Mouse (Mus musculus) spleen, embryonic (tissue): ENCODE results near the gene Unc119b.
"Not testable (repeated sequence)": the region's sequence is repeated elsewhere in the genome, so short reads cannot be mapped to it uniquely, and the experiment has no call there.

Source experiments
- CTCF ChIA-PET: fragments of 350-600 bp; sonication (Branson Sonifier 250); formaldehyde crosslinking; loops from one replicate; lab custom pipeline; 2022; lab: Charles Lee

The Unc119b gene

DNA sequence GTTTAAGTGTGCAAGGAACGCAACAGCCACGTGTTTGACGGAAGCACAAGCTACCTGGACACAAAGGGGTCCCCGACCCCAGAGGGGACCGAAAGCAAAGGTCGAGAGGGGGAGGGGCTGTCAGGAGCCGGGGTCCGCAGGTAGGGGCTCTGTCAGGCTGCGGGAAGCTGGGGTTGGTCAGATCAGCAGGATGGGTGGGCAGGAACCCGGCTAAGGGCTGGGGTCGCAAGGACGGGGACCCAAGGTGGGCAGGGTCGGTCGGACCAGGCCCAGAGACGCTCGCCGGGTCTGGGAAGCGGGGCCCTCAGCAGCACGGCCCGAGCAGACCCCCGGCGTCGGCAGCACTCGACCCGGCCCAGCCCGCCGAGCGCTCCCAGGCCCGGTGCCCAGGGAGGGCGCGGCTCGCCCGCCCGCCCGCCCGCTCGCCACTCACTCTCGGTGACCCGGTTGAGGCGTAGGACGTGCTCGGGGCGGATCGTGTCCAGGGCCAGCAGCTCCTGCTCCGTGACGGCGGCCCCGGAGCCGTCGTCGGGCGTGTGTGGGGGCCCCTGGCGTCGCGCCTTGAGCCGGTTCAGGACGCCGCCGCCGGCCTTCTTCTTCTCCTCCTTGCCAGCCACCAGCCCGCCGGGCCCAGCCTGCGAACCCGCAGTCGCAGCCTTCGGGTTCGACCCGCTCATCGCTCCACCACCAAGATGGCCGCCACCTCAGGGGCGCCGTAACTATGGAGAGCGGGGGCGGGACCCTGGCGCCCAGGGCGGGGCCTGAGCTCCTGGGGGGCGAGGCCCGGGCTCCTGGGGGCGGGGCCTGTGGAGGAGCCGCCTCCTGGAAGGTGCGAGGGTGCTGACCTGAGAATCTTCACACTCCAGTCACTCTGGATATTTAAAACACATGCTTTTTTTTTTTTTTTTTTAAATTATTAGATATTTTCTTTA, at the start of gene Unc119b:
Unc119b (minus strand) TSS at position 742 of the 932 bp plus-strand sequence.
- CTCF ChIA-PET, result interaction anchor here (0.6 kb wide), 1 partner anchor 265 kb away, joined by 6 read pairs; no protein-coding TSS in a partner anchor

DNA sequence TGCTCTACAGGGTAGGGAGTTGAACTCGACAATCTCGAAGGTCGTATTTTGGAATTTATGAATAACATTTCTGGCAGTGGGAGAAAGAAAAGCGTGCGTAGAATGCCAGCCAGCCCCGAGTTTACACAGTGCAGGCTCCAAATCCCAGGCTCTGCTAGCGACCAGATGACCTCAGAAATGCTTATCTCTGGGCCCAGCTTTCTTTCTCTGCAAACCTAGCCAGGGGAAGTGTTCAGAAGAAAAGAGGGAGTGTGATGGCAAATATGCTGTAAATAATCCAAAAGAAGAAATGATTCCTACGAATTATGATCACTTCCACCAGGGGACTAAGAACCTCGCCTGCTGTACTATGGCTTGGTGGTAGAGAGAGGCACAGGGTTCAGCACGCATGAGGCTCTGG, 48.7 kb upstream of the Unc119b start:
- CTCF ChIA-PET, result interaction anchor here (0.6 kb wide), 1 partner anchor 62 kb away, joined by 3 read pairs; no protein-coding TSS in a partner anchor

DNA sequence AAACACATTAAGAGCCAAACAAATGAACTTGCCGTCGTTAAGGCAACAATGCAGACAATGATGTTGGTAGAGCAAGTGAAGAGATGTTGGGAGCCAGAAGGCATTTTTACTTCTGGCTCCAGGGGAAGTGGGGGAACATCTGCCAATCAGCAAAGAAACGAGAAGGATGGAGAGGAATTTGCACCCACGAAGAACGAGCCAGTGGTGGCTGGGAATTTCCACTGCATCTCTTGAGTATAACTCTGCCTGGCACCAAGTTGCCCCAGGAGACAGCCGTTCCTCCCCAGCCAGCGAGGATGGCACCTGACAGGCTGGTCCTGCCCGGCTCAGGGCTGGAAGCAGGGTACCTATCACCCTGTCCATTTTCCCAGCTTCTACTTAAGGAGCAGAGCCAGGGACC, 48.1 kb upstream of the Unc119b start:
- CTCF ChIA-PET, result no interaction called here

DNA sequence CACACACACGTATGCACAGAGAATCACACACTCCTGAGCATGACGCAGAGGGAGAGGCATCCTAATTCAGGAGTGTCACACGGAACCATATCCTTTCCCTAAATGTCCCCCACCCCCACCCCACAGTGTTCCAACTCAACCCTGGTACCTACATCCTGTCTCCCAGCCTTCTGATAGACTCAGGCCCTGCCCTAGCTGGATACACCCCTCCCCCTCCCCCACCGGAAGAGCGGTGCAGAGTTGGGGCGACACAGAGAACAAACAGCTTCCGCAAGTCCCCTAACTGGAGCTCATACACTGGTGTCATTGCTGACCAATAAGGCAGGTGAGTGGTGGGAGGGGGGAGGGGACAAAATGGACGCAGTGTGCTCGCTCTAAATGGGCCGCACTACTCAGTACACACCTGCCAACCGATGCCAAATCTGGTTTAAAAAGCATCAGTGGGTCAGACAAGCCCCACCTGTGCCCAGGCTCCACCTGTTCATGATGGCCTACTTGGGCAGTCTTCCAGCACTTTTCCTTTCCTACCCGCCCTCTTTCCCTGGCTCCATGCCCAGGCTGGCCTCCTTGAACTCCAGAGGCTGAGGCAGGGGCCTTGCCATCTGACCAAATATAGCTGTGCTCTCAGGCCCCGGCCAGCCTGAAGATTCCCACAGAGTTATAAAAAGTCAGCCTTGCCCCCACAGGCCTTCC, 46.6 kb upstream of the Unc119b start:
- CTCF ChIA-PET, result no interaction called here

DNA sequence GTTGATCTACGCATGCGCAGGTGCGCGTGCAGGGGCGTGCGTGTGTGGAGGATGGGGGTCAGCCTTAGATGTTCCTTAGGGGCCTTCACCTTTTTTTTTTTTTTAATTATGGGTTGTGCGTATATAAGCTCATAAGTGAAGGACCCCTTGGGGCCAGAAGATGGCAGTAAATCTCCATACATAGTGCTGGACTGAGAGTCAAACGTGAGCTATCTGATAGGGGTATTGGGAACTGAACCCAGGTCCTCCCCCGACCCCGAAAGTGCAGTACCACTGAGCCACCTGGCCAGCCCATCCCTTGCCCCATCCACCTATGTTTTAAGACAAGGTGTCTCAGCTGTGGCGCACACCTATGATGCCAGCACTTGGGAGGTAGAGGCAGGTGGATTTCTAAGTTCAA, 44.8 kb upstream of the Unc119b start:
- CTCF ChIA-PET, result no interaction called here

DNA sequence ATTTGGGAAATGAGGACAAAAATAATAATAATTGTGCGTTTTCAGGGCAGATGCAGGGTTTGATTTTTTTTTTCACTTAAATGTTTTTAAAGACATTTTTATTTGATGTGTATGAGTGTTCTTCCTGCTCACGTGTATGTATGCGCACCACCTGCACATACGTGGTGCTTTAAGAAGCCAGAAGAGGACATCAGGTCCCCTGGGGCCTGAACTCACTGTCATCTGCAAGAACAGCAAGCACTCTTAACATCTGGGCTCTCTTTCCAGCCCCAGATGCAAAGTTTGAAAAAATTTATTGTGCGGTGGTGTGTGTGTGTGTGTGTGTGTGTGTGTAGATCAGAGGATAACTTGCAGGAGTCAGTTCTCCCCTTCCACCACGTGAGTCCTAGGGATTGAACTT, 43.1 kb upstream of the Unc119b start:
- CTCF ChIA-PET, result no interaction called here

DNA sequence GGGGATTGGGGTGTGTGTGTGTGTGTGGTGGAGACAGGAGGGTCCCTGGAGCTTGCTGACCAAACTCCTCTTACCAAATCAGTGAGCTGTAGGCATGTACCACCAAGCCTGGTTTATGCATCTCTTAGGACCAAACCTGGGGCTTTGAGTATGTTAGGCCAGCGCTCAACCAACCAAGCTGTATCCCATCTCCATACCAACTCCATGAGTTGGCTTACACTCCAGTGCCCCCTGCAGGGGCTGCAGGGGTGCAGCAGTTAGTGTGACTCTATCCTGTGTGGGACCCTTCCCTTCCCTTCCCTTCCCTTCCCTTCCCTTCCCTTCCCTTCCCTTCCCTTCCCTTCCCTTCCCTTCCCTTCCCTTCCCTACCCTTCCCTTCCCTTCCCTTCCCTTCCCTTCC, 39.8 kb upstream of the Unc119b start:
- CTCF ChIA-PET, result interaction anchor here (0.6 to 0.8 kb wide), 3 partner anchors 23 to 196 kb away, joined by 3 to 6 read pairs (median 4); no protein-coding TSS in a partner anchor

DNA sequence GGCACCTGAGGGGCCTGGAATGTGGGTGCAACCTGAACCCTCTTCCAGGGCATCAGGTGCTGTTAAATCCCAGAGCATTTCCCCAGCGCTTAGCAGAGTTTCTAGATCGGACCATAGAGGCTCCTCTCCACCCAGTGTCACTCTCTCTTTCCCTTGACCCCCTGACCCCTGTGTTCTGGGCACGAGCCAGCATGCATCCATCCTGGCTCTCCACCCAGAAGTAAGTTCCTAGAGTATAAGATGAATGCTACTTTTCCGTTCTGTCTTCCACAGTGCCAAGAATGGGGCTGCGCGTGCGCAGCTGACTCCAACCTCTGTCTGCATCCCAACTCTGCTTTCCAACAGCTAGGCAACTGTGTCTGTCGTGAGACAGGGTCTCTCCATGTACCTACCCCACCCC, 35.4 kb upstream of the Unc119b start:
- CTCF ChIA-PET, result no interaction called here

DNA sequence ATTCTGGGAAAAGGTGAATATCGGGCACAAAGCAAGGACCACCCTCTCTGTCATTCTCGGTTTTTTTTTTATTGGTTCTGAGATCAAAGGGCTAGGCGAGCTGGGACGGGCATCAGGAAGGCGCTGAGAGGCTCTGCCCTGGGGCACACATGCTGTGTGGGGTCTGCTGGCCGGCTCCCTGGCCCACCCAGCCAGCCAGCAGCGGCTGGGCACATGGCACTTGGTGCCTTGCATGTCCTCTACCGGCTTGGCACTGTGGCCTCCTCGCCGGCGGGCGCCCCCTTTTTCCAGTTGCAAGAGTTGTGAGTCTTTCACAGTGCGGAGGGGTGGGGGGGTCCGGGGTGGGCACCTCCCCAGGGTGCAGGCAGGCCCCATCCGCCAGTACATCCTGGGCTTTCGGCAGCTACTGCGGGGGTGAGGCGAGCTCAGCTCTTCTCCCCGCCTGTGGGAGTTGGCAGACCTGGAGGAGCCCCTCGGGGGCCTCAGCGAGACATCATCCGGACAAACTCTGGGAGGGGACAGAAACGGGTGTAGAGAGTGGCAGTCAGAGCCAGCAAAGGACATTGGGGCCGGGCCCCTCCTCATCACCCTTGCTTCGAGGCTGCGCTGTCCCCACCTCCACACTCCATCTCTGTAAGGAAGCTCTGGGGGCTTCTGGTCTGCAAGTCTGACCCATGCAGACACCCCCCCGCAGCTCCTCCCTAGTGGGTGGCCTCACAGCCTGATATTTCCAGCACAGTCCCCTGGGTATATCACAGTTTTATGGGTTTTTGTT, 34.1 kb upstream of the Unc119b start:
- CTCF ChIA-PET, result interaction anchor here (0.9 kb wide), 1 partner anchor 12 kb away, joined by 15 read pairs; no protein-coding TSS in a partner anchor

DNA sequence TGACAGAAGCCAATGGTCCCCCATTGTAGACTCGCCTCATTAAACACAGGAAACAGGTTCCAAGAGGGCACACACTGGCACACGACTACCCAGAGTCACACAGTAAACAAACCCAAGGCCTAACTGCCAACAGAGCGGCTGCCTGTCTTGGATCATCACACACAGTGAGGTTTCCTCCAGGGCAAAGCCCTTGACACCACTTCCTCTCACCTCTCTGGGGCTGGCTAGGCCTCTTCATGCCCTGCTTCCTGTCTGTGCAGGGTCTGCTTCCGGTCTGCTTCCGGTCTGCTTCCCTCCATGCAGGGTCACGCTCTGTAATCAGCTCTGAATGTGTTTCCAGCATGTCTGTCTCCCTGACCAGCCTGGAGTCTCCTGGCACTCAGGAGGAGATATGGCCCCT, 32.6 kb upstream of the Unc119b start:
- CTCF ChIA-PET, result no interaction called here

DNA sequence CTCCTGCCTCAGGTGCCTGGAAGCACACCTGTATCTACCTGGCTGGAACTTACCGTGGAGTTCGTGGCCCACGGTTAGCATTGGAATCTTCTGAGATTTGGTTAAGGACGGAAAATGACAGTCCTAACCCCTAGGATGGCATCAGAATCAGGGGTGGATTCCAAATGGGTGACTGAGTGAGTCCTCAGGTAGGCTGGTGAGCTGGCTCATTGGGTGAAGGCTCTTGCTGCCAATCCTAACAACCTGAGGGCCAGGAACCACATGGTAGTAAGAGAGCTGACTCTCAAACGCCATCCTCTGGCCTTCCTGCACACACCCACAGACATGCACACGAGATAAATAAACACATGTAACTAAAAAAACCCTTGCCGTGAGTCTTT, 32.0 kb upstream of the Unc119b start:
- CTCF ChIA-PET, result no interaction called here

DNA sequence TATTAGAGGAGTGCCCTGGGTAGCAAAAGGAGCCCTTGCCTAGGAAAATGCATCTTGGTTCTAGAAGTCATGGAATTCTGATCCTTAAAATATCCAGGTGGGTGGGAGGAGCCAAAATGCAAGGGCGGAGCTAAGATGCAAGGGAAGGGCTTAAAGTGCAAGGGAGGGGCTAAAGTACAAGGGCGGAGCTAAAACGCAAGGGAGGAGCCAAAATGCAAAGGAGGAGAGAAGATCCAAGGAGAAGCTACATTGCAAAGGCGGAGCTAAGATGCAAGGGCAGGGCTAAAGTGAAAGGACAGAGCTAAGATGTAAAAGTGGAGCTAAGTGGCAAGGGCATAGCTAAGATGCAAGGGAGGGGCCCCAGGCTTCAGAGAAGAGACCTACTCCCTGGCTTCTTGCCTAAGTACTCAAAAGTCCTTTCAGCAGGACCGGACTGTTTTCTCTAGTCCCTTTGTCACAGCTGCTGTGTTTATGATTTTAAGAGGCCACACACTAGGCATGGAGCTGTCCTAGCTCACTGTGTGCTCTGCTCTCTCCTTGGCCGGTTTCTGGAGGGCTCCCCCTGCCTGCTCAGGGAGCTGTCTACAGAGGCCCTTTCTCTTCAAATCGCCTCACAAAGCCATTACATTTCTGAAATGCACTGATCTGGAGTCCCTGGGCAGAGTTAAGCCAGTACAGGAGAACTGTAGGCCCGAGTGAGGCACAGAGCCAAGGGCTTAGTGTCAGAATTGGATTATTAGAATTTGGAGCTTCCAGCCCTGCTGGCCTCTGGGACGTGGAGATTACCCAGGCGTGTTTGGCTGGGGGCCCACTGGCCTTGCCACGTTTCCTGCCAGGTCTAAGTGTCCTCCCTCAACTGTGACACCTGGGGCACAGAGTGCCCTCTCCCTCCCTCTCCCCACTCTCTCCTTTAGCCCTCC, 31.4 kb upstream of the Unc119b start:
- CTCF ChIA-PET, result no interaction called here

DNA sequence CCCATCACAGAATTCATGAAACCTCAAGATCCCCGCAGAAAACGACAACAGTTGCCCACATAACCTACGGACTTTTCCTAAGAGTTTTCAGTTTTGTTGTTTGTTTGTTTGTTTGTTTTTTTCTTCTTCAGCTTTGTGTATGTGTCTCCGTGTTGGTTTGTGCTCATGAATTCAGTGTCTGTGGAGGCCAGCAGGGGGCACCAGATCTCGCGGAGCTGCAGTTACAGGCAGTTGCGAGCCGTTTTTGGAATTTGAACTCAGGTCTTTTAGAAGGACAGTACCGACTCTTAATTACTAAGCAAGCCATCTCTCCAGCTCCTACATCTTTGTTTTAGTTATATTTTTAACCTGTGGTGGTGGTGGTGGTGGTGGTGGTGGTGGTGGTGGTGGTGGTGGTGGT, 30.6 kb upstream of the Unc119b start:
- CTCF ChIA-PET, result no interaction called here

DNA sequence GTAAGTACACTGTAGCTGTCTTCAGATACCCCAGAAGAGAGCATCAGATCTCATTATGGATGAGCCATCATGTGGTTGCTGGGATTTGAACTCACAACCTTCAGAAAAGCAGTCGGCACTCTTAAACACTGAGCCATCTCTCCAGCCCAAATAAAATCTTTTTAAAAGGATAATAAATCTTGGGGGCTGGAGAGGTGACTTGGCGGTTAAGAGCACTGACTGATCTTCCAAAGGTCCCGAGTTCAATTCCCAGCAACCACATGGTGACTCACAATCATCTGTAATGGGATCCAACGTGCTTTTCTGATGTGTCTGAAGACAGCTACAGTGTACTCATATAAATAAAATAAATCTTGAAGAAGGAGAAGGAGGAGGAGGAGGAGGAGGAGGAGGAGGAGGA, 29.7 kb upstream of the Unc119b start:
- CTCF ChIA-PET, result not testable (repeated sequence)

DNA sequence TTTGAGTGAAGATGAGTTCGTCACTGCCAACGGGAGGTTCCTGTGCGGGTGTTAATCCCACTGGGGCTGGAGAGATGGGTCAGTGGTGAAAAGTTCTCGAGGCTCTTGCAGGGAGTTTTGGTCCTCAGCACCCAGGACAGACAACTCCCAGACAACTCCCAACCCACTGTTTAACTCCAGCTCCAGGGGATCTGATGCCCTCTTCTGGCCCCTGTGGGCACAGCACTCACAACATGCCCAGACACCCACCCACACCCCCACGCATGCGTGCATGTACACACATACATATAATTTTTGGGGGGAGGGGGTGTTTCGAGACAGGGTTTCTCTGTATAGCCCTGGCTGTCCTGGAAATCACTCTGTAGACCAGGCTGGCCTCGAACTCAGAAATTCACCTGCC, 28.8 kb upstream of the Unc119b start:
- CTCF ChIA-PET, result no interaction called here

DNA sequence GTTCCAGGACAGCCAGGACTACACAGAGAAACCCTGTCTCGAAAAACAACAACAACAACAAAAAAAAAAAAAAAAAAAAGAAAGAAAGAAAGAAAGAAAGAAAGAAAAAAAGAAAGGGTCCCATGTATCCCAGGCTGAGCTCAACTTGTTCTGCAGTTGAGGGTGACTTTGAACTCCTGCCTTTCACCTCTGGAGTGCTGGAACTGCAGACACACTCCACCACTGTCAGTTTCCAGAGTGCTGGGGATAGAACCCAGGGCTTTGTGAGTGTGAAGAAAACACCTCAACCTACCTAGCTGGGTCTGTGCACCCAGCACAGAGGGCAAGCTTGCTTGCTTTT, 27.1 kb upstream of the Unc119b start:
- CTCF ChIA-PET, result interaction anchor here (0.6 kb wide), 2 partner anchors 49 to 1488 kb away, joined by 3 read pairs; no protein-coding TSS in a partner anchor

DNA sequence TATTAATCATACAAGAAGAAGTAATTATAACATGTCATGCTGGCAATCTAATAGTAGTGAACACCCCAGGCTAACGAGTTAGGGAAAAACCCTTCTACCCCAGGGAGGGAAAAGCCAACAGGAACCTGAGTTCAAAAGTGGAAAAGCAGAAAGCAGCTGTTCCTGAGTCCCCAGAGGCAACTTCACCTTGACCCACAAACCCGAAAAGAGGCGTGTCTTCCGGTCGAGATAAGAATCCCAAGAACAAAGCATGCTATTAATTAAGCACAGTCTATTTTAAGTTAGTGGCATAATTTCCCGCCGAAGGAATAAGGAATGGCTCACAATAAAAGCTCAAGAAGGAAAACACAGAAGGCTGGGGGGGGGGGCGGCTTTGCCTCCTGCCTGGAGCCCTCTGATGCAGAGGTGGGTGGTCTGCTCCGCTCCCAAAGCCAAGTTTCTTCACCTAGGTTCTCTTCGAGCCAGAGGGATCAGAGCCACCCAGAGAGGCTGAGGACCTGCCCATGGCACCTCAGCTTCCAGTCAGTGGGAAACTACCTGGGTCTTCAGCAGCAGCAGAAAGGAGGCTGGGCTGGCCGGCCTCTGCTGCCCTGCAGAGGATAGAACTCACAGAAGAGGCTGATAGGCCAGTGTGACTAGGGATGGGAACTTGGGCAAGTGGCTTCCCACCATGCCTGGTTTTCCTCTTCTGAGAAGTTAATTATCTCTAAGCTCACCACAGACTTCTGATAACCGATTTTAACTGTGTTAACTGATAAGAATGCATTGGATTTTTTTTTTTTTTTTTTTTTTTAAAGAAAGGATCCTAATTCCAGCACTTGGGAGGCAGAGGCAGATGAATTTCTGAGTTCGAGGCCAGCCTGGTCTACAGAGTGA, 26.5 kb upstream of the Unc119b start:
- CTCF ChIA-PET, result interaction anchor here (0.6 kb wide), 4 partner anchors 19 to 81 kb away, joined by 3 read pairs; partner anchors contain the start of gene Pop5

DNA sequence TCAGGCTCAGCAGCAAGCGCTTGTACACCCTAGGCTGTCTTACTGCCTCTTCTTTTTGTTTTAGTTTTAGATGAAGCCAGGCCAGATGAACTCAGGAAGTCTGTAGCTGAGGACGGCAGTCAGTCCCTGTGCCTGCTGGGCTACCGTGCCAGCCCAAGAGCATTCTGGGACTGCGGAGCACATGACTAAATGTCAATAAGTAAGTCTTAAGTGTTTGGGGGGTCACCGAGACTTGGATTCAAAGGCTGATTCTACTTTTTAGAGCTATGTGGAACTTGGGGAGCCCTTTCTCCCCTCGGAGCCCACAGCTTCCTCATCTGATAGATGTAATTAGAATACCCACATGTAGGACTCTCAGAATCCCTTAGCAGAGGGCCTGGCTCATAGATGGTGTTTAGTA, 25.9 kb upstream of the Unc119b start:
- CTCF ChIA-PET, result interaction anchor here (0.6 to 1.0 kb wide), 2 partner anchors 36 to 81 kb away, joined by 3 read pairs; no protein-coding TSS in a partner anchor

DNA sequence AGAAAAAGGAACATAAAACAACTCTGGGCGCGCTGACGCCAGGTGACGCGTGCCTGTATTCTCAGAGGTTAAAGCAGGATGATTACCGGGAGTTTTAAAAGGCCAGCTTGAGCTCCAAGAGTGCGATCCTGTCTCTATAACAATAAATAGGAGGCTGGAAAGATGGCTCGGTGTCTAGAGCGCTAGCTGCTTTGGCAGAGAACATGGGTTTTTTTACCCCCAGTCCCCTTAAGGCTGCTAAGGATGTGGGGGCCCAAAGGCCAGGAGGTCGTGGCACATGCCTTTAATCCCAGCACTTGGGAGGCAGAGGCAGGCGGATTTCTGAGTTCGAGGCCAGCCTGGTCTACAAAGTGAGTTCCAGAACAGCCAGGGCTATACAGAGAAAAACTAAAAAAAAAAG, 24.4 kb upstream of the Unc119b start:
- CTCF ChIA-PET, result interaction anchor here (0.6 to 1.3 kb wide), 2 partner anchors 26 to 213 kb away, joined by 3 to 4 read pairs; no protein-coding TSS in a partner anchor
